17 mouse cellular contexts compared by ENCODE assay signal in genomic region chr1:89595421-89595820, GRCm38 (mm10).
DNase-seq lines count a peak whose midpoint lies in the region; ATAC-seq lines count a peak whose summit lies in the region.
"Had no signal": no experiment of that assay in that cellular context is flagged by ENCODE, and none has a peak within 500 bp of the region (broad histone marks: within the 10 kb centered on the region; RNA-seq: fewer than 3 reads in every experiment).

No protein-coding gene starts in this region.

- H3K27me3 ChIP-seq in embryonic facial prominence, embryonic 14.5 days (replicated peaks; ENCODE audit: control insufficient read depth, insufficient read depth, low read length): no peaks in the 10 kb centered on the region
- H3K27me3 ChIP-seq in embryonic facial prominence, embryonic 10.5 days (replicated peaks; ENCODE audit: low read depth, poor library complexity, severe bottlenecking): no peaks in the 10 kb centered on the region
- no peaks in the 10 kb centered on the region for H3K27me3 ChIP-seq in heart, embryonic 12.5 days (replicated peaks)
- H3K27me3 ChIP-seq in heart, embryonic 15.5 days: no peaks in the 10 kb centered on the region
- no peaks in the 10 kb centered on the region for H3K27me3 ChIP-seq in intestine, embryonic 15.5 days (replicated peaks)
- H3K27me3 ChIP-seq: kidney, embryonic 15.5 days; neural tube, embryonic 12.5 days had no signal

- peaks cover 6% of the 10 kb centered on the region; the same call in 1 of the 2 replicates for H3K9me3 ChIP-seq in embryonic facial prominence, embryonic 14.5 days (ENCODE audit: control insufficient read depth, low read length)
- H3K9me3 ChIP-seq in embryonic facial prominence, embryonic 10.5 days: peaks cover 9% of the 10 kb centered on the region
- 0 out of 2 replicates have a peak, but pooled peaks cover 4% of the 10 kb centered on the region for H3K9me3 ChIP-seq in heart, embryonic 12.5 days (replicated peaks)
- no peaks in the 10 kb centered on the region for H3K9me3 ChIP-seq in heart, embryonic 15.5 days (replicated peaks)
- H3K9me3 ChIP-seq in intestine, embryonic 15.5 days: no peaks in the 10 kb centered on the region
- H3K9me3 ChIP-seq: kidney, embryonic 15.5 days; limb, embryonic 10.5 days had no signal

- no peak overlapping the region for H3K4me2 ChIP-seq in embryonic facial prominence, embryonic 14.5 days (ENCODE audit: low read depth, low read length)
- no peak overlapping the region for H3K4me2 ChIP-seq in heart, embryonic 12.5 days
- no peak overlapping the region; the same call in 1 of the 2 replicates for H3K4me2 ChIP-seq in heart, embryonic 15.5 days
- H3K4me2 ChIP-seq in intestine, embryonic 15.5 days (replicated peaks): no peak overlapping the region
- H3K4me2 ChIP-seq: kidney, embryonic 15.5 days; liver, embryonic 11.5 days; lung, embryonic 14.5 days; neural tube, embryonic 12.5 days had no signal

- H3K4me1 ChIP-seq in embryonic facial prominence, embryonic 14.5 days (ENCODE audit: control insufficient read depth, insufficient read depth, low read length): no peaks in the 10 kb centered on the region
- peaks cover 18% of the 10 kb centered on the region for H3K4me1 ChIP-seq in embryonic facial prominence, embryonic 10.5 days
- H3K4me1 ChIP-seq in heart, embryonic 12.5 days (replicated peaks): peaks cover 48% of the 10 kb centered on the region
- peaks cover 64% of the 10 kb centered on the region for H3K4me1 ChIP-seq in heart, embryonic 15.5 days (replicated peaks)
- H3K4me1 ChIP-seq in intestine, embryonic 15.5 days (replicated peaks): 0 out of 2 replicates have a peak, but pooled peaks cover 4% of the 10 kb centered on the region

- no peak overlapping the region for H3K27ac ChIP-seq in embryonic facial prominence, embryonic 14.5 days (replicated peaks; ENCODE audit: low read depth, low read length)
- no peak overlapping the region for H3K27ac ChIP-seq in embryonic facial prominence, embryonic 10.5 days (replicated peaks)
- H3K27ac ChIP-seq in heart, embryonic 12.5 days (ENCODE audit: poor library complexity, severe bottlenecking): no peak overlapping the region
- peak overlapping the region; percentile 74 for H3K27ac ChIP-seq in heart, embryonic 15.5 days
- H3K27ac ChIP-seq in intestine, embryonic 15.5 days: no peak overlapping the region
- H3K27ac ChIP-seq: hindbrain, embryonic 10.5 days; kidney, embryonic 15.5 days; limb, embryonic 10.5 days; neural tube, embryonic 12.5 days had no signal

- peak; percentile 27 for DNase-seq in embryonic facial prominence, embryonic 14.5 days (ENCODE audit: low spot score)
- no peak for DNase-seq in embryonic facial prominence, embryonic 10.5 days (ENCODE audit: low spot score)
- DNase-seq in heart, adult 9 months (ENCODE audit: low spot score in 2 of 2): peak; percentile 60 to 64
- DNase-seq in skeletal muscle tissue, adult 2 months (ENCODE audit: low read depth, low spot score): peak; percentile 63
- DNase-seq in kidney, postnatal 36 days: no peak
- DNase-seq: cerebellum, postnatal 25 days; lung, embryonic 14.5 days; thymus, postnatal 14 days had no signal

- WGBS in embryonic facial prominence, embryonic 14.5 days: 89% methylated on average over 7 of the region's 7 CpGs
- WGBS in embryonic facial prominence, embryonic 10.5 days: 94% methylated on average over 7 of the region's 7 CpGs
- 74% methylated on average over 7 of the region's 7 CpGs for WGBS in heart, embryonic 12.5 days
- WGBS in heart, embryonic 15.5 days: 60% methylated on average over 7 of the region's 7 CpGs
- WGBS in intestine, embryonic 15.5 days: 84% methylated on average over 7 of the region's 7 CpGs

- H3K9ac ChIP-seq in embryonic facial prominence, embryonic 14.5 days (ENCODE audit: low read depth, low read length): no peak overlapping the region
- no peak overlapping the region for H3K9ac ChIP-seq in heart, embryonic 12.5 days
- no peak overlapping the region for H3K9ac ChIP-seq in heart, embryonic 15.5 days
- H3K9ac ChIP-seq in intestine, embryonic 15.5 days: no peak overlapping the region
- H3K9ac ChIP-seq: kidney, embryonic 15.5 days; lung, embryonic 14.5 days; neural tube, embryonic 12.5 days had no signal

- no peak for ATAC-seq in embryonic facial prominence, embryonic 14.5 days (ENCODE audit: low read depth)
- ATAC-seq in heart, embryonic 12.5 days (ENCODE audit: insufficient number of reproducible peaks, low FRiP score): no peak
- ATAC-seq in heart, embryonic 15.5 days (replicated peaks; ENCODE audit: insufficient number of reproducible peaks, insufficient read depth, low FRiP score, low read depth): no peak
- no peak for ATAC-seq in intestine, embryonic 15.5 days
- ATAC-seq: forebrain, embryonic 14.5 days had no signal

- no peak overlapping the region for H3K4me3 ChIP-seq in embryonic facial prominence, embryonic 14.5 days (ENCODE audit: low read depth, low read length)
- no peak overlapping the region for H3K4me3 ChIP-seq in embryonic facial prominence, embryonic 10.5 days
- no peak overlapping the region for H3K4me3 ChIP-seq in heart, embryonic 12.5 days
- no peak overlapping the region for H3K4me3 ChIP-seq in heart, embryonic 15.5 days
- no peak overlapping the region for H3K4me3 ChIP-seq in intestine, embryonic 15.5 days (replicated peaks)
- H3K4me3 ChIP-seq: hindbrain, embryonic 10.5 days; kidney, embryonic 15.5 days; limb, embryonic 10.5 days; neural tube, embryonic 12.5 days had no signal

- H3K36me3 ChIP-seq in embryonic facial prominence, embryonic 14.5 days (ENCODE audit: control insufficient read depth, insufficient read depth, low read length): 0 out of 2 replicates have a peak, but pooled peaks cover 10% of the 10 kb centered on the region
- H3K36me3 ChIP-seq in embryonic facial prominence, embryonic 10.5 days (replicated peaks): peaks cover 17% of the 10 kb centered on the region
- peaks cover 5% of the 10 kb centered on the region; the same call in 1 of the 2 replicates for H3K36me3 ChIP-seq in heart, embryonic 12.5 days
- no peaks in the 10 kb centered on the region for H3K36me3 ChIP-seq in heart, embryonic 15.5 days
- H3K36me3 ChIP-seq in intestine, embryonic 15.5 days: no peaks in the 10 kb centered on the region

Comparison
In these comparisons a context has a peak if more than half of its experiments do, and no peak if none do; other contexts are left out.
1. DNase-seq: peak in embryonic facial prominence, embryonic 14.5 days (single experiment), heart, adult 9 months (2 of 2) and skeletal muscle tissue, adult 2 months (single experiment); none in embryonic facial prominence, embryonic 10.5 days (single experiment) and kidney, postnatal 36 days (0 of 2).